Mouse (Mus musculus) neural tube, embryonic 11.5 days (tissue): Measurements from ENCODE around the gene Gbx2. TPM values are rescaled to one million over a fixed set of nuclear protein-coding genes. Genes with fewer than 3 reads are reported as not detected.

Experiments
- ATAC-seq: fragments of 200-750 bp; cut with Nextera tagmentation; 2 replicates; pipeline ENCODE4 v1.8.0; 2017; ENCODE audit warnings: moderate number of reproducible peaks, mild to moderate bottlenecking, moderate TSS enrichment, moderate library complexity; ENCODE audit not compliant: insufficient read depth, low FRiP score, low TSS enrichment
- DNase-seq: peaks from one replicate; pipeline ENCODE4 v3.0.0-alpha.2; 2015; ENCODE audit warnings: low spot score
- H3K27ac ChIP-seq: fragments of 300-500 bp; sonication (generic); 2 replicates; pipeline ENCODE4 v1.5.1; 2014; ENCODE audit warnings: low read depth, mild to moderate bottlenecking, low read length
- H3K27me3 ChIP-seq: fragments of 300-500 bp; sonication (generic); 2 replicates; pipeline ENCODE4 v1.6.1; 2014; ENCODE audit warnings: mild to moderate bottlenecking, low read length, mixed read lengths; ENCODE audit not compliant: control insufficient read depth, insufficient read depth
- H3K36me3 ChIP-seq: fragments of 300-500 bp; sonication (generic); 2 replicates; pipeline ENCODE4 v1.6.1; 2014; ENCODE audit warnings: mild to moderate bottlenecking, low read length, moderate library complexity, mixed read lengths; ENCODE audit not compliant: control insufficient read depth, insufficient read depth
- H3K4me1 ChIP-seq: fragments of 300-500 bp; sonication (generic); 2 replicates; pipeline ENCODE4 v1.6.1; 2014; ENCODE audit warnings: low read length, mixed read lengths; ENCODE audit not compliant: control insufficient read depth, insufficient read depth
- H3K4me2 ChIP-seq: fragments of 300-500 bp; sonication (generic); 2 replicates; pipeline ENCODE4 v1.6.1; 2014; ENCODE audit warnings: low read depth, mild to moderate bottlenecking, moderate library complexity
- H3K4me3 ChIP-seq: fragments of 300-500 bp; sonication (generic); 2 replicates; pipeline ENCODE4 v1.5.1; 2014; ENCODE audit warnings: low read depth, low read length
- H3K9ac ChIP-seq: fragments of 300-500 bp; sonication (generic); 2 replicates; pipeline ENCODE4 v1.6.1; 2014; ENCODE audit warnings: mild to moderate bottlenecking, low read length
- H3K9me3 ChIP-seq: fragments of 300-500 bp; sonication (generic); 2 replicates; pipeline ENCODE4 v1.6.1; 2016; ENCODE audit warnings: low read length; ENCODE audit not compliant: control insufficient read depth
- WGBS: fragments of 180-500 bp; shearing (Covaris S2); extraction: QIAGEN DNeasy Blood & Tissue Kit; methylation state at CpG from one replicate; pipeline ENCODE4 v1.1.7; 2014; 5-methylcytosine and 5-hydroxymethylcytosine counted together
- polyA plus RNA-seq: library from polyadenylated mRNA; unstranded; fragments of >200 nt; fragmentation: Nextera tagmentation; extraction: Ambion mirVana; gene quantifications from 2 replicates; pipeline ENCODE4 v1.2.1, GENCODE M21; 2014

Gene Gbx2
- polyA plus RNA-seq, 1 experiment from 2014 or later = 45.8 TPM

- Histone ChIP-seq H3K9me3 (no peaks in the 10 kb centered on the region), H3K4me2 (no peak overlapping the region), H3K27me3 (no peaks in the 10 kb centered on the region), H3K4me1 (no peaks in the 10 kb centered on the region; the same call in 1 of the 2 replicates), H3K4me3 (no peak overlapping the region), H3K27ac (no peak overlapping the region), H3K9ac (no peak overlapping the region), H3K36me3 (no peaks in the 10 kb centered on the region)
- ATAC-seq = no peak
- WGBS = 88% methylated on average over 8 of the region's 8 CpGs
- DNase-seq = peak; percentile 10
These were observed 21.2 kb downstream of the Gbx2 start for GRCm38 (mm10) chr1:89909796-89910195.

GRCm38 (mm10) chr1:89902641-89903040, 28.3 kb downstream of the Gbx2 start:
- DNase-seq (no peak), ATAC-seq (no peak)
- no peak overlapping the region for H3K4me3 ChIP-seq
- WGBS = 79% methylated on average over 1 of the region's 1 CpGs
- H3K9me3 ChIP-seq = no peaks in the 10 kb centered on the region
- H3K4me2 ChIP-seq = no peak overlapping the region
- no peaks in the 10 kb centered on the region for H3K4me1 ChIP-seq
- no peaks in the 10 kb centered on the region for H3K27me3 ChIP-seq
- H3K27ac ChIP-seq = no peak overlapping the region
- no peak overlapping the region for H3K9ac ChIP-seq
- H3K36me3 ChIP-seq = no peaks in the 10 kb centered on the region

GRCm38 (mm10) chr1:89902236-89902635, 28.7 kb downstream of the Gbx2 start:
- no peaks in the 10 kb centered on the region for H3K4me1 ChIP-seq
- H3K27me3 ChIP-seq = no peaks in the 10 kb centered on the region
- H3K4me3 ChIP-seq = no peak overlapping the region
- no peak overlapping the region for H3K4me2 ChIP-seq
- H3K9ac ChIP-seq = no peak overlapping the region
- no peak overlapping the region for H3K27ac ChIP-seq
- ATAC-seq = no peak
- DNase-seq = no peak
- no peaks in the 10 kb centered on the region for H3K36me3 ChIP-seq
- no peaks in the 10 kb centered on the region for H3K9me3 ChIP-seq
- WGBS = 92% methylated on average over 2 of the region's 2 CpGs

GRCm38 (mm10) chr1:89901381-89901780, 29.6 kb downstream of the Gbx2 start:
- ATAC-seq = no peak
- H3K4me2 ChIP-seq = no peak overlapping the region

GRCm38 (mm10) chr1:89899761-89900445, 31.1 kb downstream of the Gbx2 start:
- H3K9me3 ChIP-seq = no peaks in the 10 kb centered on the region
- no peaks in the 10 kb centered on the region for H3K27me3 ChIP-seq
- DNase-seq (no peak), ATAC-seq (no peak)
- H3K4me2 ChIP-seq = no peak overlapping the region
- 47% methylated on average over 11 of the region's 11 CpGs for WGBS
- H3K27ac ChIP-seq = no peak overlapping the region
- no peak overlapping the region for H3K4me3 ChIP-seq
- H3K4me1 ChIP-seq = no peaks in the 10 kb centered on the region
- H3K9ac ChIP-seq = no peak overlapping the region
- H3K36me3 ChIP-seq = no peaks in the 10 kb centered on the region

More at GRCm38 (mm10) chr1:89901381-89901780, 29.6 kb downstream of the Gbx2 start:
- Histone ChIP-seq H3K36me3 (no peaks in the 10 kb centered on the region), H3K9ac (no peak overlapping the region), H3K4me3 (no peak overlapping the region), H3K4me1 (no peaks in the 10 kb centered on the region), H3K9me3 (no peaks in the 10 kb centered on the region), H3K27ac (no peak overlapping the region), H3K27me3 (no peaks in the 10 kb centered on the region)
- 83% methylated on average over 4 of the region's 4 CpGs for WGBS
- DNase-seq = no peak

GRCm38 (mm10) chr1:89899036-89899435, 31.9 kb downstream of the Gbx2 start:
- H3K4me2 ChIP-seq = no peak overlapping the region
- no peaks in the 10 kb centered on the region for H3K9me3 ChIP-seq
- H3K4me1 ChIP-seq = no peaks in the 10 kb centered on the region
- H3K27me3 ChIP-seq = no peaks in the 10 kb centered on the region
- ATAC-seq (no peak), DNase-seq (no peak)
- no peak overlapping the region for H3K27ac ChIP-seq
- WGBS = 84% methylated on average over 2 of the region's 2 CpGs
- no peaks in the 10 kb centered on the region for H3K36me3 ChIP-seq
- H3K4me3 ChIP-seq = no peak overlapping the region
- H3K9ac ChIP-seq = no peak overlapping the region

GRCm38 (mm10) chr1:89895801-89896200, 35.2 kb downstream of the Gbx2 start:
- DNase-seq = no peak
- Histone ChIP-seq H3K9ac (no peak overlapping the region), H3K27ac (no peak overlapping the region), H3K27me3 (no peaks in the 10 kb centered on the region), H3K9me3 (no peaks in the 10 kb centered on the region), H3K4me1 (peaks cover 15% of the 10 kb centered on the region), H3K4me3 (no peak overlapping the region), H3K4me2 (no peak overlapping the region), H3K36me3 (no peaks in the 10 kb centered on the region)
- WGBS = 89% methylated on average over 5 of the region's 5 CpGs
- no peak for ATAC-seq

GRCm38 (mm10) chr1:89892281-89892680, 38.7 kb downstream of the Gbx2 start:
- WGBS = 27% methylated on average over 7 of the region's 7 CpGs
- DNase-seq (peak; percentile 76), ATAC-seq (peak; percentile 66)
- Histone ChIP-seq H3K4me3 (no peak overlapping the region), H3K36me3 (no peaks in the 10 kb centered on the region), H3K4me1 (peaks cover 15% of the 10 kb centered on the region), H3K27ac (no peak overlapping the region), H3K9me3 (no peaks in the 10 kb centered on the region), H3K9ac (no peak overlapping the region), H3K27me3 (no peaks in the 10 kb centered on the region), H3K4me2 (no peak overlapping the region)

- Histone ChIP-seq H3K4me1 (peaks cover 15% of the 10 kb centered on the region), H3K4me3 (no peak overlapping the region), H3K36me3 (no peaks in the 10 kb centered on the region), H3K4me2 (no peak overlapping the region), H3K27me3 (no peaks in the 10 kb centered on the region), H3K9me3 (no peaks in the 10 kb centered on the region), H3K27ac (no peak overlapping the region), H3K9ac (no peak overlapping the region)
- ATAC-seq (no peak), DNase-seq (no peak)
- WGBS = 87% methylated on average over 6 of the region's 6 CpGs
These were observed 39.6 kb downstream of the Gbx2 start for GRCm38 (mm10) chr1:89891400-89891799.
